Mouse (Mus musculus) liver, embryonic 14.5 days (tissue): ENCODE data around the gene Nadsyn1.

Experiments
- CTCF ChIP-seq: IDR thresholded peaks from 2 replicates; pipeline ENCODE4 v1.5.1; 2016; ENCODE audit warnings: antibody characterized with exemption, low read depth, control low read depth
- EP300 ChIP-seq: IDR thresholded peaks from 2 replicates; pipeline ENCODE4 v1.6.1; 2016; ENCODE audit warnings: antibody characterized with exemption, low read depth

GRCm38 (mm10) chr7:143866538-143866937 is 43.9 kb upstream of the Nadsyn1 start, which contains the start of gene Gm498:
- TF ChIP-seq CTCF = no peak
- TF ChIP-seq EP300 = no peak
